Mouse (Mus musculus) heart, embryonic 11.5 days (tissue): ENCODE measurements around the gene Rfc2. TPM values are rescaled to one million over a fixed set of nuclear protein-coding genes. Genes with fewer than 3 reads are reported as not detected.

ENCODE experiments used
- ATAC-seq: fragments of 200-750 bp; cut with Nextera tagmentation; replicated peaks from 2 replicates; pipeline ENCODE4 v1.8.0; 2017; ENCODE audit warnings: moderate library complexity; ENCODE audit not compliant: insufficient number of reproducible peaks, low FRiP score, low TSS enrichment
- H3K27ac ChIP-seq: fragments of 300-500 bp; sonication (generic); 2 replicates; pipeline ENCODE4 v1.5.1; 2014; ENCODE audit warnings: mild to moderate bottlenecking, low read depth, low read length
- H3K27me3 ChIP-seq: fragments of 300-500 bp; sonication (generic); 2 replicates; pipeline ENCODE4 v1.6.1; 2014; ENCODE audit warnings: mild to moderate bottlenecking, low read length, mixed read lengths; ENCODE audit not compliant: control insufficient read depth, insufficient read depth
- H3K36me3 ChIP-seq: fragments of 300-500 bp; sonication (generic); 2 replicates; pipeline ENCODE4 v1.6.1; 2014; ENCODE audit warnings: mild to moderate bottlenecking, low read length, moderate library complexity, mixed read lengths; ENCODE audit not compliant: control insufficient read depth, insufficient read depth
- H3K4me1 ChIP-seq: fragments of 300-500 bp; sonication (generic); 2 replicates; pipeline ENCODE4 v1.6.1; 2014; ENCODE audit warnings: low read length; ENCODE audit not compliant: control insufficient read depth, insufficient read depth
- H3K4me2 ChIP-seq: fragments of 300-500 bp; sonication (generic); 2 replicates; pipeline ENCODE4 v1.6.1; 2014; ENCODE audit warnings: mild to moderate bottlenecking, moderate library complexity
- H3K4me3 ChIP-seq: fragments of 300-500 bp; sonication (generic); 2 replicates; pipeline ENCODE4 v1.5.1; 2014; ENCODE audit warnings: low read depth, low read length
- H3K9ac ChIP-seq: fragments of 300-500 bp; sonication (generic); 2 replicates; pipeline ENCODE4 v1.6.1; 2014; ENCODE audit warnings: mild to moderate bottlenecking, low read depth, low read length, moderate library complexity
- H3K9me3 ChIP-seq: fragments of 300-500 bp; sonication (generic); replicated peaks from 2 replicates; pipeline ENCODE4 v1.6.1; 2016; ENCODE audit warnings: low read length; ENCODE audit not compliant: control insufficient read depth
- WGBS: fragments of 180-500 bp; shearing (Covaris S2); extraction: QIAGEN DNeasy Blood & Tissue Kit; methylation state at CpG from one replicate; pipeline ENCODE4 v1.1.7; 2014; ENCODE audit not compliant: insufficient replicate concordance; 5-methylcytosine and 5-hydroxymethylcytosine counted together
- polyA plus RNA-seq: library from polyadenylated mRNA; unstranded; fragments of >200 nt; fragmentation: Nextera tagmentation; extraction: Ambion mirVana; gene quantifications from 2 replicates; pipeline ENCODE4 v1.2.1, GENCODE M21; 2014

Rfc2 gene
- polyA plus RNA-seq, 1 experiment from 2014 or later = 234 TPM

GRCm38 (mm10) chr5:134545242-134545629 is 35.9 kb upstream of the Rfc2 start:
- no peak overlapping the region for H3K4me3 ChIP-seq
- no peak overlapping the region for H3K9ac ChIP-seq
- peaks cover 11% of the 10 kb centered on the region; the same call in 1 of the 2 replicates for H3K4me1 ChIP-seq
- no peaks in the 10 kb centered on the region for H3K9me3 ChIP-seq
- H3K36me3 ChIP-seq = no peaks in the 10 kb centered on the region
- no peak for ATAC-seq
- no peak overlapping the region for H3K4me2 ChIP-seq
- H3K27me3 ChIP-seq = no peaks in the 10 kb centered on the region
- WGBS = 40% methylated on average over 3 of the region's 3 CpGs
- no peak overlapping the region for H3K27ac ChIP-seq

DNA sequence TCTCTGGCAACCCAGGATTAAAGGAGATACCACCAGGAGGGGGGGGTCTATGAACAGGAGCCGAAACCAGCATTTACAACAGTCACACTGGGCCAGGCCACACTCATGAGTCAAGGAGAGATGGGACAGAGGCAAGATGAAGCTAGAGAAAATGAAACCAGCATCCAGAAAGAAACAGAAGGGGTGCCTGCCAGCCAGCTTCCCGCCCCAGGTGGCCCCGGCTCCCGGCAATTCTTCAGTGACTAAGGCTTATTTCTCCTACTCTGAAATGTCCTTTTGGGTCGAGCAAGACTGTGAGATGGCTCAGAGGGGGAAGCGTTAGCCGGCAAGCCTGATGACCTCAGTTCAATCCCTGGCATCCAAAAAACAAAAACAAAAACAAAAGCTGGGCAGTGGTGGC is 34.4 kb upstream of the Rfc2 start:
- Histone ChIP-seq H3K27ac (no peak overlapping the region), H3K4me2 (no peak overlapping the region), H3K9ac (no peak overlapping the region), H3K4me3 (no peak overlapping the region), H3K36me3 (no peaks in the 10 kb centered on the region), H3K9me3 (no peaks in the 10 kb centered on the region), H3K4me1 (0 out of 2 replicates have a peak, but pooled peaks cover 13% of the 10 kb centered on the region), H3K27me3 (no peaks in the 10 kb centered on the region)
- no peak for ATAC-seq
- 73% methylated on average over 7 of the region's 7 CpGs for WGBS

- peaks cover 14% of the 10 kb centered on the region; the same call in 1 of the 2 replicates for H3K4me1 ChIP-seq
- H3K4me3 ChIP-seq = no peak overlapping the region
- H3K9ac ChIP-seq = no peak overlapping the region
- no peaks in the 10 kb centered on the region for H3K27me3 ChIP-seq
- ATAC-seq = no peak
- WGBS = 50% methylated on average over 5 of the region's 5 CpGs
- no peaks in the 10 kb centered on the region for H3K36me3 ChIP-seq
- H3K4me2 ChIP-seq = no peak overlapping the region
- H3K9me3 ChIP-seq = no peaks in the 10 kb centered on the region
- H3K27ac ChIP-seq = no peak overlapping the region
Observed at GRCm38 (mm10) chr5:134548306-134548705, 32.9 kb upstream of the Rfc2 start.

GRCm38 (mm10) chr5:134549640-134550168 is 31.5 kb upstream of the Rfc2 start:
- Histone ChIP-seq H3K36me3 (no peaks in the 10 kb centered on the region), H3K4me3 (no peak overlapping the region), H3K27me3 (no peaks in the 10 kb centered on the region), H3K9me3 (no peaks in the 10 kb centered on the region), H3K27ac (no peak overlapping the region), H3K4me2 (no peak overlapping the region), H3K4me1 (peaks cover 14% of the 10 kb centered on the region; the same call in 1 of the 2 replicates), H3K9ac (no peak overlapping the region)
- WGBS = 71% methylated on average over 2 of the region's 3 CpGs
- ATAC-seq = no peak

DNA sequence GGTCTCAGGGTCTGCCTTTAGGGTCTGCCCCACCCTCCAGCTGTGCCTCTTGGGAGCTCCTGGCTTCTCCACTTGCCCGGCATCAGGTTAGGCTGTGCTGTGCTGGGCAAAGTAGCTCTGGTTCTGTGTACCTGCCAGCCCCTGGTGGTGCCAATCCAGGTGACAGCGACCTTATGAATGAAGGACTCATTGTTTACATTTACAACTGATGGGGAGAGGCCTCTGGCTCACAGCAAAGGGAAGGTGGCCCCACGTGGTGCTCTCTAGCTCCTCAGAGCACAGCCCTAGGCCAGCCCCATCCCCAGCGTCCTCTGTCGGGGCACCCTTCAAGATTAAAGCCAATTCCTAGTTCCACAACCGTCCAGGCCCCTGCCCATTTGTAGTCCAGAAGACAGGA is 30.3 kb upstream of the Rfc2 start:
- ATAC-seq = no peak
- 10% methylated on average over 6 of the region's 6 CpGs for WGBS
- H3K4me1 ChIP-seq = peaks cover 22% of the 10 kb centered on the region
- peak overlapping the region; percentile 96 for H3K4me2 ChIP-seq
- H3K4me3 ChIP-seq = peak overlapping the region; percentile 78
- no peaks in the 10 kb centered on the region for H3K27me3 ChIP-seq
- H3K36me3 ChIP-seq = no peaks in the 10 kb centered on the region
- 0 out of 2 replicates have a peak overlapping the region, but pooled peaks have one; percentile 18 for H3K27ac ChIP-seq
- peak overlapping the region; percentile 88 for H3K9ac ChIP-seq
- H3K9me3 ChIP-seq = no peaks in the 10 kb centered on the region

- WGBS = 2% methylated on average over 52 of the region's 52 CpGs
- Histone ChIP-seq H3K27me3 (no peaks in the 10 kb centered on the region), H3K4me1 (peaks cover 25% of the 10 kb centered on the region), H3K36me3 (no peaks in the 10 kb centered on the region), H3K27ac (peak overlapping the region; percentile 88), H3K9ac (peak overlapping the region; percentile 88), H3K4me3 (peak overlapping the region; percentile 78), H3K9me3 (no peaks in the 10 kb centered on the region), H3K4me2 (peak overlapping the region; percentile 96)
- ATAC-seq = peak; percentile 14
Observed at GRCm38 (mm10) chr5:134551233-134552109, 29.7 kb upstream of the Rfc2 start.

DNA sequence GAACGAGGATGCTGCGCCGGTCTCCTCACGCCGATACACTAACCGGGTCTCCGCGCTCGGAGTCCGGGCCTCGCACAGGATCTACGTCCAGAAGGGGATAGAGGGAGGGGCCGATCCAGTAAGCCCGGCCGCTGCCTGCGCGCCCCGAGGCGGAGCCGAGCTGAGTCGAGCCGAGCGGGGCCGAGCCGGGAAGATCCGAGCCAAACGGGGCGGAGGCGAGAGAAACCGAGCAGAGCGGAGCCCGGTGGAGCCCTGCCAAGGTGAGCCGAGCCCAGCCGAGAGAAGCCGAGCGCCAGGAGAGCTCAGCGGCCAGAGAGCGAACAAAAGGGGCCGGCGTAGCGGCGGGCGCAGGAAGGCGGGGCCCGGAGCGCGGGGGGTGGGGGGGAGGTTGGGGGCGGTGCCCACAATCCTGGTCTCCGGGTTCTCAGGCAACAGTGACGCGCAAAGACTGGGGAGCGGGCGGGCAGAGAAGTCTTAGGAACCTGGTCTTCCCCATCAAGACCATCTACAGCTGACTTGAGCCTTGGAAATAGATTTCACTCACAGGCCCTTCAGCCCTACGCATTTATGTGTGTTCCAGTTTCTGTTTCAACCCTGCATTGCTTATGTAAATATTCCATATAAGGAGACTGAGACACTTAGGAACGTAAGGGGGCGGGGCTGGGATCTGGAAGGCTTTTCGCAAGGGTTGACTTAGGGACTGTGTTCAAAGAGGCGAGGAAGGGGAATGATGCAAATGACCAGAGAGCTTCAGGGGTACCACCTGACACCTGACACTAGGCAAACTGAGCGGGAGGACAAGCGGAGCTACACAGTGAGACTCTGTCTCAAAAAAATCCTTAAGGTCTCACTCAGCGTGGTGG is 28.8 kb upstream of the Rfc2 start, which contains the start of gene Clip2:
TSS of gene Clip2 (minus strand) at position 325 of the 863 bp plus-strand sequence.
- Histone ChIP-seq H3K9me3 (no peaks in the 10 kb centered on the region), H3K4me2 (peak within 1 kb of the TSS; percentile 96), H3K9ac (peak within 1 kb of the TSS; percentile 88), H3K27ac (peak within 1 kb of the TSS; percentile 88), H3K27me3 (no peaks in the 10 kb centered on the region), H3K4me1 (peaks cover 25% of the 10 kb centered on the region), H3K36me3 (no peaks in the 10 kb centered on the region), H3K4me3 (peak within 1 kb of the TSS; percentile 78)
- under 1% methylated on average over 60 of the region's 61 CpGs for WGBS
- peak; percentile 83 for ATAC-seq

- H3K9me3 ChIP-seq = no peaks in the 10 kb centered on the region
- no peak for ATAC-seq
- no peaks in the 10 kb centered on the region for H3K36me3 ChIP-seq
- no peak overlapping the region for H3K4me3 ChIP-seq
- H3K4me1 ChIP-seq = peaks cover 25% of the 10 kb centered on the region
- no peaks in the 10 kb centered on the region for H3K27me3 ChIP-seq
- H3K27ac ChIP-seq = no peak overlapping the region
- H3K9ac ChIP-seq = no peak overlapping the region
- WGBS = 81% methylated on average over 5 of the region's 5 CpGs
- H3K4me2 ChIP-seq = no peak overlapping the region
Observed at GRCm38 (mm10) chr5:134553951-134554546, 27.1 kb upstream of the Rfc2 start.
